Mouse (Mus musculus) ovary, postnatal 10 days (tissue): Measurements from ENCODE around the gene Ptprn2.

Source experiments
- DNase-seq: peaks from one replicate; pipeline ENCODE4 v3.0.0; 2022; ENCODE audit warnings: low spot score

The Ptprn2 gene

DNA sequence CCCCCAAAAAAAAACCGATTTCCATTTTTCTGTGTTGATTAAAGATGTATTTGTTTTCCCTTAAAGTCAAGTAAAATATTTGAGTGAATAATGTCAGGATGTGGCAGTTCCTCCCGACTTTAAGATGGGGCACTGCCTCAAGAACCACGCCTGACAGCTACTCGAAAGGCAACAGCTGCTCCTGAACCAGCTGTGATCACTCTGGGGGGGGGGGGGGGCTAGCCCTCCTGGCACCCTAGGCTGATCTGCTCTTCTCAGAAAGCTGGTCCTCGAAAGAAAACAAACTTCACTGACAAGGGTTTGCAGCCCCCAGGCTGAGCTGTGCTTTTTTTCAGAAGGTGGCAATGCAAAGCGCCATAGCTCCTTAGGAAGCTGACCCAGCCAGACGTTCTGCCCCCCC, 663.7 kb downstream of the Ptprn2 start:
- no peak for DNase-seq

DNA sequence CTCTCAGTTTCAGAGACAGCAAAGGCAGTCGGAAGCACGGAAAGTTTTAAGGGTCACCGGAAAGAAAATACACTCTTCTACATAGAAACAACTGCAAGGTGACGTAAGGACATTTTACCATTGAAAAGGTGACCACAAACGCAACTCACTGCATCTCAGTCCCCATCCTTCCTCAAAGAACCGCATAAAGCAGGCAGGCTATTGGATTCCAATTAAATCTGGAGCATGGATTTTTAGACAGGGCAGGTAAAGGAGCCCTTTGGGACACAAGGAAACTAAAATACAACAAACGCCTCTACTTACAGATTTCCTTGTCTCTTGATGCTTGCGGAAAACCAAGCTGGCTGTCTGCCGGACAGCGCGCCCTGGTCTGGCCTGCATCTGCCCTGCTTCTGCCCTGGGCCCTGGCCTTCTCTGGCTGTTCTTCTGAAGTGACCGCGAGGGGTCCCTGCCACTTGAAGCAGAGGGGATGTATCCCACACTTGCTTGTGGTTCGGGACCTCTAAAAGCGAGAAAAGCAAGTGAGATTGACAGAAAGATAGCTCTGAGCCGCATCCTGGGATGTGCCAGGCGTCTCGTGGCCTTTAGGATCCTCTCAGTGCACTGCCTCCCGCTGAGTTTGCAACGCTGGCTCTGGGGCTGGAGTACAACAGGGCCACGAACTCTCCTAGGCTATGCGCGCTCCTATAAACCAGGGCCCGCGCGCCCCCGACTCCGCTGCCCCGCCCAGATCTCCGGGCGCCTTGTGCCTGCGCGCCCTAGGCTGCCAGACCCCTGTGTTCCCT, 665.3 kb downstream of the Ptprn2 start:
- no peak for DNase-seq

DNA sequence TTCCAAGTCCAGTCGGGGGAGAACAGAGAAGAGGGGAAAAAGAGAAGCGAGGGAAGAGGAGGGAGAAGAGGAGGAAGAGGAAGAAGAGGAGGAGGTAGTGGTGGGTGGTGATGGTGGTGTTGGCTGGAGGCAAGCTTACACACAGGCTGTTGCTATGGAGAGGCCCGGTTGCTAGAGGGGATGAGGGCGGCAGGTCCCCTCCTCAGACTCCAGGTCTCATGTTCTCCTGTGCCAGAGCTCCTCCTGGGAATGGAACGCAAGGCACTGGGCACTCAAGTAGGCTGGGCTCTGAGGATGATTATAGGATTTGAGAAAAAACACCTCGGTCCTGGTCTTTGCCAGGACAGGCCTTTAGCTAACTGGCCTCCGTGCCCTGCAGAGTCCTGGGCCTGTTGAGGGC, 666.1 kb downstream of the Ptprn2 start:
- DNase-seq = no peak

DNA sequence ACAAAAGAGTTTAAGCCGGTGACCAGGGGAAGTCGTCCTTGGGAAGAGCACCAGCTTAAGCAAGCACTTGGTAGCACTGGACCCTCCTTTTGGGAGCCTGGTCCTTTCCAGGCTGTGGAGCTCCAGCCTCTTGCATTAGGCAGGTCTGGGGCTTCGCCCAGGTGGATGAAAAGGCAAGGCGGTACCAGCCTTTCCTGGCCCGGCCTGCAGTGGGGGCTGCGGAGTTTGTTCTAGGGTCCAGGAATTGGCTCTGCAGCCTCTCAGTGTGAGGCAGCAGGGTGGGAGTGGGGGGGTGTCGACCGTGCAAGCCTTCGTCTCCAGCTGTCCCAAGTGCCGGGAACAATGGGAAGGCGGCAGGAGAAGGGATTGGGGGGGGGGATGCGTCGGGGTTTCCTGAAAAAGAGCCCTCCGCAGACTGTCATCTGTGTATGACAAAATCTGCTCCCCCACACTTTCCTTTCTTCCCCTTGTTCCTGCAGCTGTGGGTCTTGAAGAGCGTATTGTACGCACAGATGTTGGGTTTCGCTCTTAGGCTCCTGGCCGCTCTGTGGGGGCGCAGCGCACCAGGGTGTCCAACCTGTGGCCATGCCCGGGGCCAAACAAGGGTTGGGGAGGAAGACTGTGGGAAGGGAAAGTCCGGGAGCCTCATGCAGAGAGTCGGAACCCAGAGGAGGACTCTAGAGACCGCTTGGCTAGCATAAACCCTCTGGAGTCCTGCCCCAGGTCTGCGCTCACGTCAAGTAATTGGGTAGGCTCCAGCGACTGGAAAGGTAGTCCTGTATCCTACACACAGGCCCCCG, 667.0 kb downstream of the Ptprn2 start:
- no peak for DNase-seq

DNA sequence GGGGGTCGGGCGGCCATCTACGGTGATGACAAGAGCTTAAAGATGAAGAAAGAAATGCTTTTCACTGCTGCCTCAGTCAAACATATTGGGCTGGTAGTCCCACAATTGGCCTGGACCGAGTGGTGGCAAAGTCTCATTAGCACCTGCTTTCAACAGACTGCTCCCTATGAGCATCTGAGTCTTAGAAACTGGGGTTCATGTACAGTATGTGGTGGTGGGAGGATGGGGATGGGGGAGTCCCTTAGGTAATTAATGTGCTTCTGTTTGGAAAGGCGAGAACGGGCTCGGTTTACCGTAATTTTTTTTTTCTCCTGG, 667.6 kb downstream of the Ptprn2 start:
- no peak for DNase-seq

DNA sequence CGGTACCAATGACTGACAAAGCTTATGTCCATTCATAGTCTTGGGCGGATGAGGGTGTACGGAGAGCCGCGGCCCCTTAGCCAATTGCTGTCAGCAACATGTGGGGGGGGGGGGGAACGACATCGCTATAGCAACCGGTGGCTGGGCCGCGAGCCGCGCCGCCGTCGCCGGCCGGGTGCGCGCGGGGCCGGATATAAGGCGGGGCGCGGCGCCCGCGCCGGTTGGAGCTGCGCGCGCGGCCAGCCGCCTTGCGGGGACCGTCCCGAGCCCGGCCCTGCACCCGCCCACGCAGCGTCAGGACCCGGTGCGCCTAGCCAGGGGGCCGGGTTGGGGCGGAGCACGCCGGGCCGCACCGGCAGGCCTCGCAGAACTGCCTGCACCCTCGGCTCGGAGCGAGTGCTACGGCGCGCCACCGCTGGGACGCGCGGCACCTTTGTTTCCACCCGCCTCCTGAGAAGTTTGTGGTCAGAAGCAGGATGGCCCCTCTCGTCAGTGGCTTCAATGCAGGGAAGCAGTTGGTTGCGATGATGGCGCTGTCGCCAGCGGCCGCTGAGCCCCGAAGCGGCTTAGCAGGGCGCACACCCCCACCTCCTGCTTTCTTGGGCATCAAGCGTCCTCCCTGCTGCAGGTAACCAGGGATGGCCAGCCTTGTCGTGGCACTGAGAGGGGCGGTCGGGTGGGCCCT, 668.3 kb downstream of the Ptprn2 start:
- no peak for DNase-seq

DNA sequence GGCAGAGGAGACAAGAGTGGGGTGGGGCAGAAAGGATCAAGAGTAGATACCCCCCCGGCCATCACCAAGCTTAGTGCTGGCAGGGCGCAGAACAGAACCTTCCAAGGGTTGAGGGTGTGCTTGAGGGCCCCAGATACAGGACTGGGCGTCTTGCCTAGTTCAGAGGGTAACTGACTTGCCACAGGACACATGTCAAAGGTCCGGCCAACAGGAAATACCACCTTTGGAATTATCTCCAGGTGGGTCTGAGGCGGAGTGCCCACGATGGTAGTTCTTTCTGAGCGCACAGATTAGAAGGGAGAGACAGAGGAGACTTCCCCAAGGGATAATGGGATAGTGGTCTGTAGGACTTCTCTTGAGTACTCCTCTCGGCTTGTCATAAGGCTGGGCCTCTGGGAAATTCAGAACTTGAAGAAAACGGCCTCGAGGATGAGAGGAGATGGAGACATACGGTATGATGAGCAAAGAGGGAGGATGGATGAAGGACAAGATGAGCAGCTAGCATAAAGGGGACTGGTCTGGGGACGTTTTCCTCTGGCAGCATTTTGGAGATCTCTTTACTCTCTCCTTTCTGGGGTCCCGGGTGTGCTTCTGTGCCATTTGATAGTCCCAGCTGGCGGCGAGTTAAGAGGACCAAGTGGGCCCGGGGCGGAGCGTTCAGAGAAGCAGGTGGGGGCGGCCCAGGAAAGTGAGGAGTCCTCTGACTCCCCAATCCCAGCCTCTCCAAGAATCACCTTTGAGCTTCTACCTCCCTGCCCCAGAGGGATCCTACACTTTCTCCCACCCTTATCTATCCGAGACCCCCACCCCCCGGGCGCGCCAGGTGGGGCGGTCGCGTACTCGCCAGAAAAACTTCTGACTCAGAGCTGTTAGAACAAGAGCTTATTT, 669.1 kb downstream of the Ptprn2 start:
- DNase-seq = no peak

DNA sequence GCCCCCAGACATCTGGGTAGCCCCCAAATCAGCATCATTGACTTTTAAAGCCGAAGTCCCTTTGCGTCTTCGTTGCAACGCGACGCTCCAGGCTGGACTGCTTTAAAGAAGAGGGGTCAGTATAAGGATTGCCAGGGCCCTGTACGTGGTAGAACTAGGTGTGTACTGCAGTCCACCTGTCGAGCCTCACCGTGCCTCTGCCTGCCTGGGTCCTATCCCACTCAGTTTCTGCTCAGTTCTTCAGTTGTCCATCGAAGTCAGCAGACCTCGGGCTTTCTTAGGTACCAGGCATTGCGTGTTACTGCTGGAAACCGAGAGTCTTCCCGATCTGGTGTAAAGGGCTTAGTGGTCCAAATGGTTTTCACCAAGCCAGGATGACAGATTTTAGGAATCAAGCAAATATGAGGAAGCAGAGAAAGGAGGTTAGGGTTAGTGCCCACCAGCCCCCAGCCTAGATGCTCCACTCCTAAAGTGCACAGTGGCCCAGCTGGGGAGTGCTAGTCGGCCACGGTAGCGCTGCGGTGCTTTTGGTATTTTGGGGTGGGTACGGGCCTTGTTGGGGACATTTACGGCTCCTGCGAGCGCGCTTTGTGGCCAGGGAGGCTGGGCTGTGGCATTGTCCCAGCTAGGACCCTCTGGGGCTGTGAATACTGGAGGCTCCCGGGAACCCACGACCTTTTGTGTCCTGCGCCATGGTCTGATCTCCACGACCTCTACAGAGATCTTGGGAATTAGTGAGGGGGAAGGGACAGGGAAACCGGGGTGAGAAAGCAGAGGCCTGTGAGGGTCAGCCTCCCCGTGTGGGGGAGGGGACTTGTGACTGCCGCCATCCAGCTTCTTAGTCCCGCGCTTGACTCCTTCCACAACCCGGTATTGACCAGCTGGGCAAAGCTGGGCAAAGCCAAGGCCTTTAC, 670.0 kb downstream of the Ptprn2 start:
- DNase-seq = no peak

DNA sequence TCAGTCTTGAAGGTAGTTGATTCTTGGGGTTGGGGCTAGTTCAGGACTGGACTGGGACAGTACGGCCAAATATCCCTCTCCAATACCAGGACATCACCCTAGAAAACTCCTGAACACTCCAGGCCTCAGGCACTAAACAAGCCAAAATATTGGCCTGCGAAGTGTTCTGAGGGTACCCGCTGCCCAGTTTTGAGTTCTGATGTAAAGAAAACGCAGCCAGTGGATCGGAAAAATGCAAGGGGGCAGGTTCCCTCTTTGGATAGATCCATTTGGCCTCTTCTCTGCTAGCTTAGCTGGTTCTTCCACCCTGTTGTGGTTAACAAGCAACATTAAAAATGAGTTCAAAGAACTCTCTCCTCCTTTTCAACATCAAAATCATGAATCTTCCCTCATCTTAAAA, 670.7 kb downstream of the Ptprn2 start:
- DNase-seq = no peak

DNA sequence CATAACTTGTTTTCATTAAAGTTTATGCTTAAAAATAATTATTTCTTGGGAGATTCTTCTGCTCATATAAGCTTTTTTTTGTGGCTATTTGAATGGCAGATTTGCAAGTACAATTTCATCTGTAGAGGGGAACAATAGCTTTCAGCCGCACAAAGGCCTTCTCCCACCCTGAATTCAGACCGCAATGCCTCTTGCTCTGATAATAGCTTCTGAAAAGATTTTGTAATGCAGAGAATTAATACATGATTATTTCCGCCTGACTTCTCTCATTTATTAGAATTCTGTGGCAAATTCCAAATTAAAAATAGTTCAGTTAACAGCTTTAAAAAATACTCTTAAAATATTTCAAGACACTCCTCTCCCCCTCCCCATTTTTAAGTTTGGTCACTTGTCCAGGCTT, 671.3 kb downstream of the Ptprn2 start:
- no peak for DNase-seq

DNA sequence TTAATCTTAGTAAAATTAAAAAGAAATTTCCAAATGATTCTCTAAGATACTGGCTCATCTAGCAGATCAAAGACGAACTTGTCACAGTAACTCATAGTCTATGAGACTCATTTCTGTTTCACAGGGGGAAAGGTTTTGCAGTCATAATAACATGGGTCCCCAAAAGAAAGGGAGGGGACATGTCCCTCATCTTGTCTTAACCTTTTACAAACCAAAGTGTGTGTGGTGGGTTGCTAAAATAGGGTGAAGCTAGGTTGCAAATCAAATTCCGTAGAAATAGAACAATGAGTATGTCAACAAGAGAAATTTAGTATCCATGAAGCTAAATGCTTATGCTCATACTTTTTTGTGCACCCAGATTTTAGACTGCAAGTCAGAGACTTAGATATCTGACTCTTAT, 671.7 kb downstream of the Ptprn2 start:
- no peak for DNase-seq

DNA sequence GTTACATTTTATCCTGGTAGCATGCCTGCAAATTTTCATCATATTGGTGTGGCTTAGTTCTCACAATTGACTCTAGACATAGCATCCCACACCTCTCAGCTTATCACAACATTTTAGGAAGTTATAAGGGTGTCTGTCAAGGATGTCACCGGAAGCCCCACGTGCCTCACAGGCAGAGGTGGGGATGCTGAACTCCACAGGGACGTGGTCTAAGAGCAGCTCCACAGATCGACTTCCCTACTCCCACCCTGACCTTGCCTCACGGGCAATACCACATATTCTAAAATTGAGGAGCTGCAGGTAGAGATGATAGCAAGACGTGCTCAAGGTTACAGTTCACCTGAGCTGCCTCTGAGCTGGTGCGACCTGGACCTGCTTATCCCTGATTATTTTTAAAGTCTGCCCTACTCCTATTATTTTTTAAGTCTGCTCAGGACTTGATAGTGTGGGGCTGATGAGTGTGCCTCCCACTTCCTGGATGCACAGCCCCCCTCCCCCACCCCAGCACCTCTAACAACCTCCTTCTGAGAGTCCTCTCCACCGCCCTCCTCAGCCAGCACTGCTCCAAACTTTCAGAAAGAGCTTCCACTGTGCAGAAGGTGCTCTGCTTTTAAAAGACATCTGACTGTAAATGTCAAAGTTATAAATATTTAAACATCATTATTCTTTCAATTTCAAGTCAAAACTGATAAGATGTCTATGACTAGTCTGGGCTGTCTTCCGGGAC, 672.3 kb downstream of the Ptprn2 start:
- DNase-seq = no peak

DNA sequence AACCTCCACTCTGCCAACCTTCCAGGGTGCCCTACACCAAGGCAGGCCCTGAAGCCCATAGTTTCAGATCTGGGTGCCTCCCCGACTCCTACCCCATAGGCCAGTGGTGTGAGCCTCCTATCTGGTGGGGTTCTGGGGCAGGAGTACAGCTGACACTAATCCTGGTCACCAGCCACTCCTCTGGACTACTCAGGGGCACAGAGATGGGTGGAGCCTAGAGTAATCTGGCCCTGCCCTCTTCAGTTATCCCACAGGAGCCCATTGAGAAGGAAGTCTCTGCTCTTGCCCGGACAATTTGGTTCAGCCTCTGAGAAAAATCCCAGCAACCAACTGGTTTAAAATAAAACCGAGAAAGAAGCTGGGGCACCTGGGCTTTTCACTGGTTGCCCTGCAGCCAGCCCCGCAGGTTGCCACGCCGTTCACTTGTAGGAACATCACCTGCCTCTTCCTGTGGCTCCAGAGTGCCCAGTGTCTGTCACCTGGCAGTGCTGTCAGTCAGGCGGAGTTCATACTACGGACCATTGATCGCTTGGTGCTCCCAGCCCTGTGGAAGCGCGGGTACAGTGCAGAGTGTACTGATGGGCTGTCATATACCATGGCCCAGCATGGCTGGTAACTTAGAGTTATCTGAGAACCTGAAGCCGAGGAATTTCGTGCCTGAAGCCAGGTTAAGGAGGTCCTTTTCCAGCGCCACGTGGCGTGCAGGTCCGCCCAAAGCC, 673.6 kb downstream of the Ptprn2 start:
- DNase-seq = no peak

DNA sequence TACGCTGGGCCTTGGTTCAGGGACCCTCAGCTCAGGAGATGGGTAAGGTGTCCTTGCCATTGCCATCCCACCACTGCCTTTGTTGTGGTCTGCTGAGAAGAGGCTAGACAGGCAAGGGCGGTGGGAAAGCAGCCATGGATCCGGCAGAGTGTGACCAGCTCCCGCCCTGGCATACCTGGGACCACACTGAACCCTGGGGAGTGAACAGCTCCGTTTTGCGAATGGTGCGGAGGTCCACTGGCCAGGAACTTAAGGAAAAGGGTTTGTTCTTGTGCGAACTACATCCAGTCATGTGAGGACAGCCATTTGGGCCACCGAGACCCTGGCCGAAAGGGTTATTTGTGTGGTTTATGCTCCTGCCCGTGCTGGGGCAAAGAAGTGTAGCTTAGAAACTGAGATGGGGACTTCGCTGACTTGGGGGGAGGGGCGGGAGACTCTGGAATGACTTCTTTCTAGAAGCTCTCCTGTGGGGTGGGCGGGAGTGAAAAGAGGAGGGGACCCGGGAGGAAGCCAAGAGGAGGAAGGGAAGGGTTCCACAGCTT, 674.2 kb downstream of the Ptprn2 start:
- DNase-seq = no peak

DNA sequence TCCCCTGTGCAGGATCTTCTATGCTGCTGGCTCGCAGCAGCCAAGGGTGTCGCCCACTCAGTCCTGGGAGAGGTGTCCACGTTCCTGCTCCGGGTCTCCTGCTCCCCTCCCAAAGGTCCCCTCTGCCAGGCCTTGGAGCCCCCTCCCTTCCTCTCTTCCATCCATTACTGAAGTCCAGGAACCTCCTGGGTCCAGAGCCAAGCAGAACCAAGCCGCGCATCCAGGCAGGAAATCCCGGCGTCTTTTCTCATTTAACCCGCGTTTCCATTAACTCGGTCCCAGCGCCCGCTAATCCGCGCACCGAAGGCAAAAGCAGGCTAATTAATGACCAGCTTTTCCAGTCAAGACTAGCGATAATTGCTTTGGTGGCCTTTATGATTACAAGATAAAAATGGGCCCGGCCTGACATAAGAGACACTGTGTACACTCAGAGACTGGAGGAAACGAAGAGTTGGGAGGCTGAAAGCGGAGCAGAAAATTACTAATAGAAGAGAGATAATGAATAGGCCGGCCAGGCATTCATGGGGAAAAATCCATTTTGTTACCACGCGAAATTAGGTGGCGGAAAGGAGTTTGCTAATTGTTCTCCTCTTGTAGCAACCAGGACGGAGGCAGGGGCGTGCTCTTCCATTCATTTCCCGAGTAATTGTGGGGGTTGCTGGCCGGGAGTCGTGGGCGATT, 674.8 kb downstream of the Ptprn2 start:
- DNase-seq = no peak

DNA sequence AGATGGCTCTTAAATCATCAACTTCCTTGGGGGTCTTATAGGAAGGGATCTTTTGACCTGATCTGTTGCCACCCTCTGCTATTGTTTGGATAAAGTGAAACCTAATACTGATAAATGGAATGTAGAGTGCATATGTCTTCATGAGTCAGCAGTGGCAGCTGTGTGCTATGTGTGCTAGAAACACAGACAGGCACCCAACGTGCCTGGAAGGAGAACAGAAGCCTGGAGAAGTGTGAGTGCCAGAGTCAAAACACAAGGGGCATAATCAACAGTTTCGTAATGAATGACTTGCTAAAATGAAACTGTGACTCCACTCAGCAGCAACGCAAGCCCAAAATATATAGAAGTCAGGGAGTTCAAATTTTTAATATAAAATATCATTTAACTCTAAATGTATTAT, 676.7 kb downstream of the Ptprn2 start:
- DNase-seq = no peak

DNA sequence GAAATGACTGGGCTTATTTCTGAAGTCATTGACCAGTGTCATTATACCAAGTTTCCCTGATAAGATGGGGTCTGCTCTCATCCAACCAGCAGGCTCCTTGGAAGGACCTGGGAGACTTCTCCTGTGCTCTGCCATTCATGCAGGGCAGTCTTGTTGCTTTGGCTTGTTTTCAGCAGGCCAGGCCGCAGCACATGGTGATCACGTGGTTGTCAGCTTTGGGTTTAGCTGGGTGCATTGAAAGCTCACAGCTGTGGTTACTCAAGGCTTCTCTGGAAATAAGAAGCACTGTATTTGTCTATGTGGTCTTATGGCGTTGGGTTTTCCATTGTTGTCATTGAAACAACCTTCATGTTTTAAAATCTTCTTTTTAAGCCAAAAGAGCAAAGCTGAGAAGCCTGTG, 678.3 kb downstream of the Ptprn2 start:
- no peak for DNase-seq

DNA sequence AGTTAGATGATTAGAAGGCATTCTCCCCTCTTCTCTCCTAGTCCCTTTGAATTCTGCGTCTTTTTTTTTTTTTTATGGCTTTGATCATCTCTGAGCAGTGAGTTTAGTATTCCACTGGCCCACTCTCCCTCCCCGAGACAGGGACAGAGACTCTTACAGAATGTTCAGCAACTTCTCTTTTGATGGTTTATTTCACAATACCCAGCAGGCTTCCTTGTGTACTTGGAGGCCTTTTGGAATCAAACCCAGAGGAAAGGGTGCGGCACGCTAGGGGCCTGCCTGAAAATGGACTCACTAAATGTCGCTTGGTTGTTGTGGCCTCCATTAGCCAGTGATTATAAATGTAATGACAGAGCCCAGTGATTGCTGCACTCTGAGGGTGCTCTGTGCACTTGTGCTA, 680.7 kb downstream of the Ptprn2 start:
- no peak for DNase-seq

DNA sequence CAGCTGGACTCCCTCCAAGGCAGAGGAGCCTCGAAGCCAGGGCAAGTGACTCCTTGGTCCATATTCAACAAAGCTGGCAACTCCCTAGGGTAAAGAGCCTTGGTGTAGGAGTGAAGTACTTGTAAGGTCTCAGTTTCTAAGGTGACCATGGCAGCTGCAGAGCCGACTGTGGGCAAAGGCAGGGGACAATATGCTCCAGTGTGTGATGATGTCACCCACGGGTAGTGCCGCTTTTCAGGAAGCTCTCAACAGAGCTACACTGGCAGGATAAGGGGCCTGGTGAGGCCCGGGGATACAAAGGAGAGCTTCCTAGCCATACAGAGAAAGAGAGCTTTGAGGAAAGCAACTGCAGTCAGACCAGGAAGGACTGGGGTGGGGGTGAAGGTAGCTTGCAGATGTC, 684.1 kb downstream of the Ptprn2 start:
- DNase-seq = no peak
